Mouse (Mus musculus) megakaryocyte, embryonic 14.5 days (primary cell): ENCODE measurements at regions not wholly inside any gene's neighbourhood (a gene's known extent, or its start where the extent isn't known, plus 50 kb on each side); places are given as distances from the start of the nearest gene placed in this dataset.
"Not testable (repeated sequence)": the region's sequence is repeated elsewhere in the genome, so short reads cannot be mapped to it uniquely, and the experiment has no call there.

Source experiments
- H3K27me3 ChIP-seq: replicated peaks from 2 replicates; pipeline ENCODE3; 2012; ENCODE audit warnings: inconsistent platforms
- H3K36me3 ChIP-seq: replicated peaks from 2 replicates; pipeline ENCODE3; 2012; ENCODE audit warnings: low read length, inconsistent platforms, mixed read lengths
- H3K4me1 ChIP-seq: 2 replicates; pipeline ENCODE4 v1.6.1; 2012; ENCODE audit warnings: inconsistent platforms
- H3K4me3 ChIP-seq: replicated peaks from 2 replicates; pipeline ENCODE3; 2012; ENCODE audit warnings: moderate library complexity, mild to moderate bottlenecking, inconsistent platforms
- H3K9me3 ChIP-seq: 2 replicates; pipeline ENCODE4 v1.6.1; 2012; ENCODE audit warnings: inconsistent platforms
- FLI1 ChIP-seq: IDR thresholded peaks from 2 replicates; pipeline ENCODE4 v1.6.1; 2012; ENCODE audit warnings: low read length, inconsistent platforms, mixed read lengths
- GATA1 ChIP-seq: IDR thresholded peaks from 3 replicates; pipeline ENCODE4 v1.6.1; 2012; ENCODE audit warnings: mixed read lengths, low read length, inconsistent platforms, borderline replicate concordance

DNA sequence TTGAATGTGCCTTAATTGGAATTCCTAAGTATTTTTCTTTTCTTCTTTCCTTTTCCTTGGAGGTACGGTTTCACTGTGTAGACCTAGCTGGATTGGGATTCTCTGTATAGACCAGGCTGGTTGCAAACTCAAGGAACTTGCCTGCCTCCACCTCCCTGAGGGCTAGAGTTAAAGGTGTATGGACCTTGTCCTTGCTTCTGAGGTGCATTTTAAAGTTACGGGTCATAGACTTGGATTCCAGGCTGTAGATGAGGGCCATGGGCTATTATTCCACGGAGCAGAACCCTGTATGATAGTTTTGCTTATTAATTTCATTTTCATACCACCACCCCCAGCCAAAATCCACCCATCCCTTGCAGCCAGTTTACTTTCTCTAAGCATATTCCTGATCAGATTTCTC, 50.7 kb upstream of the Wdr26 start:
- H3K9me3 ChIP-seq: no peaks in the 10 kb centered on the region
- H3K4me3 ChIP-seq: no peak overlapping the region
- H3K27me3 ChIP-seq: no peaks in the 10 kb centered on the region
- TF ChIP-seq FLI1 (no peak), GATA1 (no peak)
- peaks cover 41% of the 10 kb centered on the region for H3K4me1 ChIP-seq
- H3K36me3 ChIP-seq: no peaks in the 10 kb centered on the region

DNA sequence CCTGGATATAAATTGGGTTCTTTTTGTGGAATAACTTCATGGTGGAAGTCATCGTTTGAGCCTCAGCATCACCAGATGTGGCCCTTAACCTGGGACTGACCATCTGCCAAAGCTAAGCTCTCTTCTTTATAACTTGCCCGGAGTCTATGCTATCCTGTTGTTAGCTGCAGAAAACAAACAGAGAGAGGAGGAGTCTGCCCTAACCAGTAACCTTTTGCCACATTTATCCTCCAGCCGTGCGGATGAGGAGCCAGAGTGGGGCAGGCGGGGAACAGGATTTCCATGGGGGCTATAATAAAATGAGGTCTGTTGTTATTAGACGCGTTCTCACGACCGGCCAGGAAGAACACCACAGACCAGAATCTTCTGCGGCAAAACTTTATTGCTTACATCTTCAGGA, 51.4 kb upstream of the Wdr26 start:
- peaks cover 34% of the 10 kb centered on the region for H3K4me1 ChIP-seq
- no peaks in the 10 kb centered on the region for H3K36me3 ChIP-seq
- no peak for TF ChIP-seq FLI1
- no peak for TF ChIP-seq GATA1
- H3K4me3 ChIP-seq: no peak overlapping the region
- H3K27me3 ChIP-seq: no peaks in the 10 kb centered on the region
- H3K9me3 ChIP-seq: no peaks in the 10 kb centered on the region

DNA sequence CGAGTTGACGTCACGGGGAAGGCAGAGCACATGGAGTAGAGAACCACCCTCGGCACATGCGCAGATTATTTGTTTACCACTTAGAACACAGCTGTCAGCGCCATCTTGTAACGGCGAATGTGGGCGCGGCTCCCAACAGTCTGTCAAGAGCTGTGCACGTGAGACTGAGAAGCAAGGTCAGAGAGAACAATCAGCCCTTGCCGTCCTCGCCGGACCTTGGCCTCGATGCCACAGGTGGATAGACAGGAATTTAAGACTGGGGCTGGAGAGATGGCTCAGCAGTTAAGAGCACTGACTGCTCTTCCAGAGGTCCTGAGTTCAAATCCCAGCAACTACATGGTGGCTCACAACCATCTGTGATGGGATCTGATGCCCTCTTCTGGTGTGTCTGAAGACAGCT, 58.7 kb upstream of the Wdr26 start:
- not testable (repeated sequence) for H3K4me3 ChIP-seq, H3K9me3 ChIP-seq, H3K36me3 ChIP-seq
- Histone ChIP-seq H3K4me1 (peaks cover 12% of the 10 kb centered on the region), H3K27me3 (peaks cover 12% of the 10 kb centered on the region)

DNA sequence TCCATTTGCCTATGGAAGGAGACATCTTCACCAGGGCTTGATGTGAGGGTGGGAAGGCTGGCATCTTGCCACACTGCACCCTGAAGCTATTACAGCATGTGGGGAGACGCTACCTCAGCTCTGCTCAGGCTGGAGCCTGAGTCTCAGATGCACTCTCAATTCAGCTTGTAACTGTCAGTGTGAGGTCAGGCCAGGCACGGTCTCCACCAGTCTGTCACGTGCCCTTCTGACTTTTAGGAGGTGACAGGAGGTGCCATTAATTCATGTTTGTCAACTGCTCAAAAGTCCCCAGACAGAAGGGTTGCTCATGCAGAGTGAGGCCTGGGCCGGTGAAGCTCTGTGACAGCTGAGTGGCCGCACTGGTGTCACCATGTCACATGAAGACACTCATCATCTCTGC, 59.4 kb upstream of the Wdr26 start:
- TF ChIP-seq GATA1: no peak
- TF ChIP-seq FLI1: no peak
- no peak overlapping the region for H3K4me3 ChIP-seq

DNA sequence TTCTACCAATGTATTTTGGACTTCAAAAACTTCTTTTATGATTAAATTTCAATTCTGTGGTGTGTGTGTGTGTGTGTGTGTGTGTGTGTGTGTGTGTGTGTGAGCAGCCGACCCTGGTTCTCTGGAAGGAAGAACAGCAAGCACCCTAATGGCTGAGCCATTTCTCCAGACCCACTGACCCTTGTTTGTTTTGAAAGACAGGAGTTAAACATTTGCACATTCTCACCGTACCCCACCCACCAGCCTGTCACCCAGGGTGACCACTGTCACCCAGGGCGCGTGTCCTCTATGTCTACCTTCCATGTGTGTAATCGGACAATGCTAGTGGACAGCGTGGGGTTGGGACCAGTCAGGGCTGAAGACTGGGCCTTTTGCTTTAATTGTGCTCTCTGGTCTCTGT, 60.0 kb upstream of the Wdr26 start:
- no peak for TF ChIP-seq GATA1
- peaks cover 15% of the 10 kb centered on the region for H3K27me3 ChIP-seq
- no peaks in the 10 kb centered on the region for H3K36me3 ChIP-seq
- H3K4me1 ChIP-seq: peaks cover 12% of the 10 kb centered on the region
- no peak overlapping the region for H3K4me3 ChIP-seq
- no peaks in the 10 kb centered on the region for H3K9me3 ChIP-seq

More for the DNA sequence above, 59.4 kb upstream of the Wdr26 start:
- peaks cover 12% of the 10 kb centered on the region for H3K4me1 ChIP-seq
- no peaks in the 10 kb centered on the region for H3K36me3 ChIP-seq
- H3K27me3 ChIP-seq: peaks cover 15% of the 10 kb centered on the region
- no peaks in the 10 kb centered on the region for H3K9me3 ChIP-seq

DNA sequence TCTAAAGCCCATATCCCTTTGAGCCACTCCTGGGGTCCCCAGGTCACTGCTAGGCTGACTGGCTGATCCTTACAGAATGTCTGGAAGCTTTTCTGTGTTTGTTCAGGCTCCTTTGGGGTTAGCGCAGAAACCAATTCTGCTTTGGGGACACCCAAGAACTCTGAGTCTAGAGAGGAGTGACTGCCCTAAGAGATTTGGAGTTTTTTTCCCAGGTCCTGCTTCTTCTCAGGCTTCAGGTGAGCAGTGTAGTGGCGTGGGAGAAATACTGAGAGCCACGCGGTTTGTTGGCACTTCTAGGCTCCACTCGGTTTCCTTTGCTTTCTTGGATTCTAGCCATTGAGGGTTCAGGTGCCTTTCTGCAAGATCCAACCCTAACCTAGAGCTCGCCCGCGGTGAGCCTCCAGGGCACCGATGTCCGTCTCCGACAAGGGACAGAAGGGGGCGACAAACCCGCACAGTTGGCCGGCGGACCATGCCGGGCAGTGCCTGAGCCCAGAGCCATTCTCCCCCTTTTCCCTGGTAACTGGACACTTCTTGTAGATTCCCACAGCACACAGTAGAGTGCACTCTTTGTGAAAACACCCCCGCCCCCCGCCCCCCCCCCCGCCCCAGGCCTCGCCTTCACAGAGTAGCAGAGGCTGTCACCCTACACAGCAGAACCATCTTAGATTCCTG, 61.0 kb upstream of the Wdr26 start:
- Histone ChIP-seq H3K4me1 (peaks cover 12% of the 10 kb centered on the region), H3K9me3 (no peaks in the 10 kb centered on the region), H3K4me3 (peak overlapping the region; percentile 46), H3K36me3 (no peaks in the 10 kb centered on the region), H3K27me3 (peaks cover 18% of the 10 kb centered on the region)
- TF ChIP-seq FLI1 (no peak), GATA1 (no peak)

DNA sequence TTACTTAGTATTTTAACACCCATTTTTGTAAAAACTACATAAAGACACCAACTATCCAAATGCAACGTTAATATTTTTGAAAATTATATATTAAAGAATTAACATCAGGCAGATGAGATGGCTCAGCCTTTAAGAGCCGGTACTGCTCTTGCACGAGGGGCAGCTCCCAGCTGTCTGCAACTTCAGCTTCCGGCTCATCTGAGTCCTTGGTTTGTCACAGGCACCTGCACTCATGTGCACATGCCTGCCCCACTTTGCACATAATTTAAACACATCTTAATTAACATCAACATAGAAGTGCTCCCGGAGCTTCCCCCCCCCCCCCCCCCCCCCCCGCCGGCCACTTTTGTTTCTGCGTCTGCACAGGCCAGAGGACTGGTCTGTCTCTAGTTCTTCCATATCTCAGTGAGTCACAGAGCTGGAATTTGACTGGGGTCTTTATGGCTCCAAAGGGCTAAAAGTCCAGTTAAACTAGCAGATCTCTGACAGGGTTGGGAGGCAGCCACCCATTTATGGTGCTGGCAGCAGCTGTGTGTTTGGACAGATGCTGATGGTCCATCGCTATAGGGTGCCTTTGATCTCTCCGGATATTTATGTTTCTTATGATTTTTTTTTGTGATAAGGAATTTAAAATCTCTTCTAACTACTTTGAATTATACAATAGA, 61.9 kb upstream of the Wdr26 start:
- TF ChIP-seq FLI1 (no peak), GATA1 (no peak)
- H3K4me1 ChIP-seq: peaks cover 12% of the 10 kb centered on the region
- H3K9me3 ChIP-seq: no peaks in the 10 kb centered on the region
- no peak overlapping the region for H3K4me3 ChIP-seq
- peaks cover 18% of the 10 kb centered on the region for H3K27me3 ChIP-seq
- no peaks in the 10 kb centered on the region for H3K36me3 ChIP-seq

DNA sequence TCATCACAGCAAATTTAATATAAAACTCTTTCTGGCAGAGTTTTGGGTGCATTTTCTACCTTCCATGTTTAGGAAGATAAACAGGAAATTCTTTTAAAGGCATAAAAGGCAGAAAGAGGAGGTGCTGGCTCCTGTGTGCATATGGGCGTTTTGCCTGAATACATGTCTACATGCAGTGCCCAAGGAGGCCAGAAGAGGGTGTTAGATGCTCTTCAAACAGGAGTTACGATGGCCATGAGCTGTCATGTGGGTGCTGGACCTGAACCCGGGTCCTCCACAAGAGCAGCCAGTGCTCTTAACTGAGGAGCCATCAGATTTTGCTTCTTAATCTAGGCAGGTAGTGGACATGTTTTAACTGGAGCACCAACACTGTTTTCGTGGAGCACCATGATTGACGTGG, 69.0 kb upstream of the Wdr26 start:
- peaks cover 21% of the 10 kb centered on the region for H3K27me3 ChIP-seq
- TF ChIP-seq GATA1: no peak
- no peak for TF ChIP-seq FLI1
- no peaks in the 10 kb centered on the region for H3K36me3 ChIP-seq
- H3K4me3 ChIP-seq: no peak overlapping the region
- peaks cover 15% of the 10 kb centered on the region for H3K9me3 ChIP-seq
- H3K4me1 ChIP-seq: peaks cover 4% of the 10 kb centered on the region; the same call in 1 of the 2 replicates

DNA sequence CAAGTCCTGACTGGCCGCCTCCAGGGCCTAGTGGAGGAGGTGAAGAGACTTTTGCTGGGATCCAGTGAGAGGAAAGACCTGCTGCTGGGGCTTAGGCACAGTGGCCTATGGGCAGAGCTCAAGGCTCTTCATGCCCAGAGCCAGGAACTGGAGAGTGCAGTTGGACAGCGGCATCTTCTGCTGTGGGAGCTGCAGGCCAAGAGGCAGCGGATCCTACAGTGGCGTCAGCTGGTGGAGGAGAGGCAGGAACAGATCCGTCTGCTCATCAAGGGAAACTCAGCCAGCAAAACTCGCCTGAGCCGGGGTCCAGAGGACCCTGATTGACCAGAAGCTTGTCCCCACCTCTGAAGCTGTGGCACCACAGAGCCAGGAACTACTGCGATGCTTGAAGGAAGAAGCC, 69.4 kb upstream of the Cnih3 start:
- peaks cover 17% of the 10 kb centered on the region for H3K9me3 ChIP-seq
- H3K4me3 ChIP-seq, H3K36me3 ChIP-seq, H3K4me1 ChIP-seq: not testable (repeated sequence)
- H3K27me3 ChIP-seq: peaks cover 26% of the 10 kb centered on the region

DNA sequence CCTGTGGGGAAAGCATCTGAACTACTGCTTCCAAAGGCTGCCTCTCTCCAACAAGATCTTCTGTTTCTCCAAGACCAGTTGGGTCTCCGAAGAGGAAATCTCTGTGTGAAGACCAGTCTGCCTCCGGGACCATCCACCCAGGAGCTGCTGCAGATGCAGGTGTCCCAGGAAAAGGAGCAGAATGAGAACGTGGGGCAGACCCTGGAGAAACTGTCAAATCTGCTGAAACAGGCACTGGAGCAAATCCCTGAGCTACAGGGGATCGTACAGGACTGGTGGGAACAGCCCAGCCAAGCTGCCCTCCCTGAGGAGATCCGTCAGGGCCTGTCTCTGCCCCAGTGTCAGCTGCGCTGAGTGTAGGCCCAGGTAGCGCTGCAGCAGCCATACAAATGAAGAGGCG, 68.9 kb upstream of the Cnih3 start:
- not testable (repeated sequence) for H3K4me1 ChIP-seq, H3K36me3 ChIP-seq, H3K4me3 ChIP-seq
- H3K27me3 ChIP-seq: peaks cover 26% of the 10 kb centered on the region
- peaks cover 18% of the 10 kb centered on the region for H3K9me3 ChIP-seq
